11 mouse cellular contexts compared by ENCODE assay signal in genomic region chr12:53297946-53298840, GRCm38 (mm10). TPM values are rescaled to one million over a fixed set of nuclear protein-coding genes. Genes with fewer than 3 reads are reported as not detected.
DNase-seq lines count a peak whose midpoint lies in the region; ATAC-seq and TF ChIP-seq lines count a peak whose summit lies in the region.
"Had no signal": no experiment of that assay in that cellular context is flagged by ENCODE, and none has a peak within 500 bp of the region (broad histone marks: within the 10 kb centered on the region; RNA-seq: fewer than 3 reads in every experiment).

No protein-coding gene starts in this region.

- H3K9me3 ChIP-seq in heart, embryonic 10.5 days = no peaks in the 10 kb centered on the region
- no peaks in the 10 kb centered on the region for H3K9me3 ChIP-seq in limb, embryonic 14.5 days (ENCODE audit: control insufficient read depth, low read length)
- H3K9me3 ChIP-seq in limb, embryonic 10.5 days (replicated peaks) = no peaks in the 10 kb centered on the region
- H3K9me3 ChIP-seq in midbrain, postnatal 0 days (ENCODE audit: low read length) = no peaks in the 10 kb centered on the region
- H3K9me3 ChIP-seq: neural tube, embryonic 12.5 days had no signal

- H3K27ac ChIP-seq in heart, embryonic 10.5 days = no peak overlapping the region
- H3K27ac ChIP-seq in limb, embryonic 14.5 days (replicated peaks; ENCODE audit: low read depth, low read length) = no peak overlapping the region
- H3K27ac ChIP-seq in limb, embryonic 10.5 days = no peak overlapping the region
- H3K27ac ChIP-seq in midbrain, postnatal 0 days (ENCODE audit: low read depth, low read length) = no peak overlapping the region
- H3K27ac ChIP-seq: neural tube, embryonic 12.5 days had no signal

- H3K9ac ChIP-seq in limb, embryonic 14.5 days (ENCODE audit: low read depth, low read length, severe bottlenecking) = no peak overlapping the region
- no peak overlapping the region for H3K9ac ChIP-seq in midbrain, postnatal 0 days (replicated peaks; ENCODE audit: low read length, poor library complexity, severe bottlenecking)
- H3K9ac ChIP-seq: neural tube, embryonic 12.5 days had no signal

- no peak for TF ChIP-seq POLR2A in limb, embryonic 14.5 days (IDR thresholded peaks at IDR 0.05; ENCODE audit: borderline replicate concordance, extremely low read depth, insufficient read depth, insufficient read length)

- H3K27me3 ChIP-seq in heart, embryonic 10.5 days (ENCODE audit: insufficient read depth, poor library complexity, severe bottlenecking) = peaks cover 13% of the 10 kb centered on the region; the same call in 1 of the 2 replicates
- no peaks in the 10 kb centered on the region for H3K27me3 ChIP-seq in limb, embryonic 14.5 days (ENCODE audit: control insufficient read depth, insufficient read depth, low read length)
- H3K27me3 ChIP-seq in limb, embryonic 10.5 days (ENCODE audit: low read depth, poor library complexity, severe bottlenecking) = no peaks in the 10 kb centered on the region
- no peaks in the 10 kb centered on the region for H3K27me3 ChIP-seq in midbrain, postnatal 0 days (ENCODE audit: insufficient read depth, low read length)
- H3K27me3 ChIP-seq: neural tube, embryonic 12.5 days had no signal

- no peaks in the 10 kb centered on the region for H3K36me3 ChIP-seq in heart, embryonic 10.5 days
- H3K36me3 ChIP-seq in limb, embryonic 14.5 days (ENCODE audit: control insufficient read depth, insufficient read depth, low read length) = no peaks in the 10 kb centered on the region
- no peaks in the 10 kb centered on the region for H3K36me3 ChIP-seq in limb, embryonic 10.5 days
- H3K36me3 ChIP-seq in midbrain, postnatal 0 days (ENCODE audit: insufficient read depth, low read length) = no peaks in the 10 kb centered on the region
- H3K36me3 ChIP-seq: neural tube, embryonic 12.5 days had no signal

- H3K4me2 ChIP-seq in limb, embryonic 14.5 days (replicated peaks; ENCODE audit: low read depth, low read length, severe bottlenecking) = 0 out of 2 replicates have a peak overlapping the region, but pooled peaks have one; percentile 7
- peak overlapping the region; percentile 23 for H3K4me2 ChIP-seq in midbrain, postnatal 0 days (ENCODE audit: low read depth, low read length, poor library complexity, severe bottlenecking)
- H3K4me2 ChIP-seq: neural tube, embryonic 12.5 days had no signal

- H3K4me1 ChIP-seq in heart, embryonic 10.5 days = peaks cover 14% of the 10 kb centered on the region
- peaks cover 9% of the 10 kb centered on the region for H3K4me1 ChIP-seq in limb, embryonic 14.5 days (ENCODE audit: control insufficient read depth, insufficient read depth, low read length)
- H3K4me1 ChIP-seq in limb, embryonic 10.5 days = peaks cover 9% of the 10 kb centered on the region
- no peaks in the 10 kb centered on the region for H3K4me1 ChIP-seq in midbrain, postnatal 0 days (ENCODE audit: insufficient read depth, low read length)

- no peak overlapping the region for H3K4me3 ChIP-seq in heart, embryonic 10.5 days
- no peak overlapping the region for H3K4me3 ChIP-seq in limb, embryonic 14.5 days (replicated peaks; ENCODE audit: low read length)
- no peak overlapping the region for H3K4me3 ChIP-seq in limb, embryonic 10.5 days
- H3K4me3 ChIP-seq in midbrain, postnatal 0 days (ENCODE audit: low read depth, low read length) = no peak overlapping the region
- H3K4me3 ChIP-seq: neural tube, embryonic 12.5 days had no signal

- 75% methylated on average over 16 of the region's 16 CpGs for whole genome bisulfite sequencing in heart, embryonic 10.5 days
- WGBS in limb, embryonic 14.5 days = 51% methylated on average over 16 of the region's 16 CpGs
- WGBS in limb, embryonic 10.5 days = 82% methylated on average over 16 of the region's 16 CpGs
- WGBS in midbrain, postnatal 0 days = 53% methylated on average over 16 of the region's 16 CpGs

- no peak for TF ChIP-seq CTCF in midbrain, postnatal 0 days (IDR thresholded peaks at IDR 0.05)

- DNase-seq in heart, embryonic 10.5 days (ENCODE audit: low spot score) = peak; percentile 22
- no peak for DNase-seq in heart, adult 8-10 months (ENCODE audit: low spot score)
- DNase-seq in limb, embryonic 14.5 days (ENCODE audit: low spot score) = peak; percentile 52
- DNase-seq in limb, embryonic 10.5 days (ENCODE audit: low spot score) = no peak
- peak; percentile 48 for DNase-seq in brain, adult 2 months (ENCODE audit: low read depth, low spot score)
- peak; percentile 40 for DNase-seq in midbrain, postnatal 0 days (ENCODE audit: low spot score)
- no peak for DNase-seq in adipocyte (ENCODE audit: low spot score)
- DNase-seq in cerebellum, adult 8-10 months = no peak
- DNase-seq: gastrocnemius, postnatal 10 days; layer of hippocampus, adult 9-11 months had no signal

- ATAC-seq in limb, embryonic 14.5 days (ENCODE audit: low FRiP score, low read depth) = no peak
- no peak for ATAC-seq in midbrain, postnatal 0 days (ENCODE audit: low FRiP score)

RNA-seq across cellular contexts. Expression of gene Npas3, which starts 49.7 kb away (rescaled TPM):
- polyA plus RNA-seq in heart, embryonic 10.5 days (2016; fragmentation: Nextera tagmentation; extraction: Ambion mirVana) = 0.54 and 1.8 TPM in 2 replicates
- total RNA-seq in heart, adult 8-10 months (2022) = under 1 TPM; 0.05 to 0.20 (median 0.17) TPM
- polyA plus RNA-seq in limb, embryonic 14.5 days (2012; rRNA removed) = 5.3 and 6.4 TPM in 2 replicates
- 5.9 and 9.1 TPM in 2 replicates for polyA plus RNA-seq in limb, embryonic 14.5 days (2014; fragmentation: Nextera tagmentation; extraction: Ambion mirVana)
- polyA plus RNA-seq in limb, embryonic 10.5 days (2016; fragmentation: Nextera tagmentation; extraction: Ambion mirVana) = 0.90 and 0.91 TPM in 2 replicates
- 53.8 and 58.7 TPM in 2 replicates for total RNA-seq in midbrain, postnatal 0 days (2014; rRNA removed)
- polyA plus RNA-seq in midbrain, postnatal 0 days (2015; fragmentation: Nextera tagmentation; extraction: Ambion mirVana) = 30.0 and 34.2 TPM in 2 replicates

Comparison
In these comparisons a context has a peak if more than half of its experiments do, and no peak if none do; other contexts are left out.
1. DNase-seq: peak in heart, embryonic 10.5 days (single experiment), limb, embryonic 14.5 days (single experiment), brain, adult 2 months (single experiment) and midbrain, postnatal 0 days (single experiment); none in heart, adult 8-10 months (single experiment), limb, embryonic 10.5 days (single experiment), adipocyte (single experiment) and cerebellum, adult 8-10 months (single experiment).